Mouse (Mus musculus) ovary, postnatal 36 days (tissue): ENCODE results near the gene Mroh2a.

ENCODE experiments used
- DNase-seq: peaks from one replicate; pipeline ENCODE4 v3.0.0; 2022; ENCODE audit warnings: low spot score, mixed read lengths

Mroh2a gene

GRCm38 (mm10) chr1:88258881-88259642 is 32.3 kb downstream of the Mroh2a start:
- peak; percentile 86 for DNase-seq

DNA sequence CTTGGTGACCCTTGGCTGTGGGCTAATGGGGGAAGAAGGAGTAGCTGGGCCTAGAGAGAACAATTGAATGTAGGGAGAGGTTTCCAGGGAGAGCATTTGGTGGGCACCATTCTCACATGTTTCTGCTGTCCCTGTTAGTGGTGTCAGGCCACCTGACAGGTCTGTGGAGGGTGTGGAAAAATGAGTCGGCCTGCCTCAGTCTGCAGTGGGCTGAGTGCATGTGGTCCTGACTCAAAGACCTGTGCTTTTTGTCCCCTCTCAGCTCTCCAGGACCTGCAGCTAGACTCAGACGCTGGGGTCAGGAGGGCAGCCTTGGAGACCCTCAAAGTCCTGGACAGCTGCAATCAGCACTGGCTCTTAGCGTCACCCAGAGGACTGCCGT is 32.8 kb downstream of the Mroh2a start:
- DNase-seq = no peak

DNA sequence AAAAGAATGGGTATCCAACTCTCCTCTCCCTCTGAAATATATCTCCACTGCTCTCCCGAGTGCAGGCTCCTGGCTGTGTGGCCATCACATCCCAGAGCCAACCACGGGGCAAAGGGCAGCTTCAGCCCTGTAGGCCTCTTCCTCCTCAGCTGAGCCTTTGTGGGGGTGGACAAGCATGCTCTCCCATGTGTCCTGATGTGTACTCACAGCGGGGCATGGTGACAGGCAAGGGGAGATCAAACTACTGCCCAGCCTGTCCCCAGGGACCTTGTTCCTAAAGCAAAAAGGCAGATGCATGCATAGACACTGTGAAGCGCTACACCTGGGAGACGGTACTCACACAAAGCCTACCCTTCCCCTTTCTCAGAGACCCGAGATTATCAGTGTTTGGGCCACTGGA is 33.3 kb downstream of the Mroh2a start:
- peak; percentile 76 for DNase-seq

GRCm38 (mm10) chr1:88260604-88261377 is 34.0 kb downstream of the Mroh2a start:
- DNase-seq = peak; percentile 37

DNA sequence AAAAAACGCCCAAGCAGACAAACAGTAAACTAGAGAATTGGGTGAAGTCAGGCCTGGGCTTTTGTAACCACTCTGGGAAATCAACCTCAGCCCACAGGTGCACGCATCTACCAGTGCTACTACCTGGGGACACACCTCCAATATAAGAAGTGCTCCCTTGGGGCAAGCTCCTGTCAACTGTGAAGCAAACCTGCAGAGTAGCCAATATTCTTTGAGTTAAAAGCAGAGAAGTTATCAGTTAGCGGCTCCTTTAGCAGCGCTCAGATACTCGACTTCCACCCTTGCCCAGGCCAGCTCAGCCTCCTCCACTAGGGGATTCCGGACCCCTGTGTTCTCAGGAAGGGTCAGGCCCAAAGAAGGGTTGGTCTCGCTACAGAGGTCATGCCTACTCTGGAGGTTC is 34.9 kb downstream of the Mroh2a start:
- peak; percentile 53 for DNase-seq

- peak; percentile 85 for DNase-seq
These were observed 35.5 kb downstream of the Mroh2a start for GRCm38 (mm10) chr1:88262255-88262654.

GRCm38 (mm10) chr1:88262961-88263360 is 36.2 kb downstream of the Mroh2a start:
- peak; percentile 52 for DNase-seq

- peak; percentile 50 for DNase-seq
These were observed 37.0 kb downstream of the Mroh2a start for GRCm38 (mm10) chr1:88263778-88264177.

- DNase-seq = peak; percentile 65
These were observed 37.6 kb downstream of the Mroh2a start for GRCm38 (mm10) chr1:88264237-88264868.

DNA sequence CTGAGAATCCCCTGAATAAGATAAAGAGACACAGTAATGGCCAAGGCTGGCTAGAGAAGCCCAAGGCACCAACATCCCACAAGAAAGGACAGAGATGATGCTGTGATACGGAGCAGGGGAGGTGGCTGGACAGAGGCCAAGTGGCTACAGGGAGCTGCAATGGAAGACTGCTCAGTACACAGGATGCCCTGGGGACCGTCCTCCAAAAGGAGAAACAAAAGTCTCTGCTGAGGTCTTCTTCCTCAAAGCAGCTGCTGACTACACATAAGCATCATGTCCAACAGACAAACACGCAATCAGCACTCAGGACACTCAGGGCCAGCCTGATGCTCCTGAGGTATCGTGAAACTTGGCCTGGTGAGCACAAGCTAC is 38.1 kb downstream of the Mroh2a start:
- peak; percentile 78 for DNase-seq

GRCm38 (mm10) chr1:88266123-88266522 is 39.3 kb downstream of the Mroh2a start:
- DNase-seq = no peak

DNA sequence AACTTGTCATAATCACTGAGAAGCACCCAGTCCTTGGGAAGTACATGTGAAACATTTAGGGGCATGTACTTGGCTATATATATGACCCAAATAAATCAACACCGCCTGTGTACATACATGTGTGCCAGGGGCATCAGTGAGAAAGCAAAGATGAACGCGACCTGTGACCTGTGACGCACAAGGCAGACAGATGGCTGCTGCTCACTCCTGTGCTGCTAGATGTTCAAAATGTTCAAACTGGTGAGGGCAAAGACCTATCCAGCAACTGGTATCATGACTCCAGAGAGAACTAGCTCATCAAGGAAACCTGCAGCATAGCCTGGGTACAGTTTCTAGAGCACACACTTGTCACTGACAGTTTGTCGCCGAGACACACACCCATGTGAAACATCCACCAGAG is 40.7 kb downstream of the Mroh2a start:
- peak; percentile 4 for DNase-seq

GRCm38 (mm10) chr1:88268070-88268469 is 41.3 kb downstream of the Mroh2a start:
- DNase-seq = no peak

DNA sequence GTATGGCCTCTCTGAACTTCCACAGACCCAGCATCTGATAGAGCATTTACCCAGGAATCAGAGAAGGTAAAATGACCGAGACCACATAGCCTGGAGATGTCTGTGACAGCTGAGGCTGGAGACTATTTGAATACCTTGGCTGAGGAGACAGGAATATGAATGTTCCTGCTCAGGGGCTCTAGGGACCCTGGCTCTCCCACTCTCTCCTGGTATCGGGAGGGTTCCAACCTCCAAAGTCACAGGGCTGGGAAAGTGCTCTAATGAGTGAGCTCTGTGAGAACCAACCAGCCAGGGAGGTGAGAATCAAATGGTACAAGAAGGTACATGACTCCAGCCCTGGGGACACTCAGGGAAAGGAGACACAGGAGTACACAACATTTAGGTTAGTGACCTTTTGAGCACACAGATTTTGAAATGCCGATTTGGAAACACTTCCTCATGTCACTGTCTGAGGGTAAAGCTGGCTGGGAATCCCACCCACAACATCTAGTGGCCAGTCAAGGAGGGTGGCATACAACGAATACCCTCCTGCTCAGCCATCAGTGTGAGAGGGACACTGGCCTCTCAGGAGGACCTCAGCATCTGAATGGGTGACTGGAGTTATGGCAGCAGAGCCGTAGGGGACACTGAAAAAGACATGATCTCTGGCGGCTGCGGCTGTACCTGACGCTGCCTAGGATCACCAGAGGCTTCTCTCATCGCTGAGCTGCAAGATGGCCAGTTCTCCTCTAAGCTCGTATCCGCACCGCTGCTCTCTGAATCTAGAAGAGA is 42.9 kb downstream of the Mroh2a start:
- no peak for DNase-seq

GRCm38 (mm10) chr1:88272851-88273250 is 46.1 kb downstream of the Mroh2a start:
- no peak for DNase-seq

GRCm38 (mm10) chr1:88273326-88273725 is 46.5 kb downstream of the Mroh2a start:
- no peak for DNase-seq

DNA sequence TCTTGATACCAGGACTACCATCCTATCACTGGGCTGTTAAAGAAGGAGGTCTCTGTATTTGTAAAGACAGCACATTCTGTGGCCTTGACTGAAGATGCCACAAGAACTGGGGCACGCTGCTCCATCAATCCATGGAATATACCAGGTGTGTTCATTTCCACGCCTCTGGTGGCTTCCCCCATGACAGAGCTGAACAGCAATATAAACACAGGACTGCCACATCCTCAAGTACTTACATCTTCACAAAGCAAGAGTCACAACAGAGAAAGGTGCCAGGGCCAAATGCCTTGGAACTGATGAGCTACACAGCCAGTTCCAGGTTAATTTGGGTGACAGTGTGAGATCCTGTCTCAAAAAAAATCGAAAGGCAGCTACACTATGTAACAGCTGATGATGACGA is 47.0 kb downstream of the Mroh2a start:
- DNase-seq = no peak

DNA sequence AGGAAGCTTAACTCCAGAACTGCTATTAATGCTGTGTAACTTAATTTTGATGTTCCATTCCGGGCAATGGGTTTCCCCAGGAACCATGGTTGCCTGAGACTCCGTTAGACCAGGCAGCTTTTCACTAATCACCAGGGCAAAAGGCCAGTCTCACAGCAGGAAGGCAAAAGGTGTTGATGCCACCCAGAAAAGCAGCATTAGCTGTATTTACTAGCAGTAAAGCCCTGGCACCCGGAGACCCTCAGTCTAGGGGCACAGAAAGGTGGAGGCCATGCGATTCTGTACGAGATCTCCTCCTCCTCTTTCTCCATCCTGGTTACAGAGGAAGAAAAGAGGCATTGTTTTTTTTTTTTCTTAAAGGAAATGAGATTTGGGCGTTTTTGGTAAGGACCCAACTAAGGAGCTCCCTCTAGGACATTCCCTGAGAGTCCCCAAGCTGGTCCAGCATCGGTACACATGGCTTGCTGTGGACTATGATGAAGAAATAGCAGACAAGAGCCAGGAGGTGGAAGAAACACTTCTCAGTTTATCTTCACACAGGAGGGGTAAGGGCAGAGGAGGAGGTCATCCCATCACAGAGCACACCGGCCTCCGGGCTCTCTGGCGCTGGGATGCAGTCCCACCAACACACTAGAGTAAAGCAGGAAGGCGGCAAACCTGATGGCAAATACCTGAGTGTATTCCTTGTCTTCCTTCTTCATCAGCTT is 47.7 kb downstream of the Mroh2a start:
- DNase-seq = no peak

GRCm38 (mm10) chr1:88275078-88275680 is 48.4 kb downstream of the Mroh2a start:
- no peak for DNase-seq

- no peak for DNase-seq
These were observed 49.1 kb downstream of the Mroh2a start for GRCm38 (mm10) chr1:88275698-88276523.
